ENCODE assay signal across 10 mouse cellular contexts in the genomic region with DNA sequence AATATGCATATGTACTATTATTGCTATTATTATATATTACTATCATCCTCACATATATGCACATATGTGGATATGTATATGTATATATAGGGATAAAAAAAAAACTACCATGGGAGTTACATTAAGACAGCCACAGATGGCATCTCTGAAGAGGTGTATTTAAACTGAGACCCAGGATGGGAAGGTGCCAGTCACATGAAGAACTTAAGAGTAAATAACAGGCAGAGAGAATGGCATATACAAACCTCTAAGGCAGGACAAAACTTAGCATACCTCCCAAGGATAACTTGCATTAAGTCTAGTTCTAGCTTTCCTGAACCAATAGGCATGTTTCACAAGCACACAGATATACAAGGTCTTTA.
DNase-seq lines count a peak whose midpoint lies in the region; ATAC-seq and TF ChIP-seq lines count a peak whose summit lies in the region.
"Had no signal": no experiment of that assay in that cellular context is flagged by ENCODE, and none has a peak within 500 bp of the region (broad histone marks: within the 10 kb centered on the region; RNA-seq: fewer than 3 reads in every experiment).

No protein-coding gene starts in this region.

- ATAC-seq in lung, embryonic 16.5 days (ENCODE audit: low read depth): no peak
- ATAC-seq in hindbrain, postnatal 0 days: no peak

- no peaks in the 10 kb centered on the region for H3K79me2 ChIP-seq in heart, adult 2 months (replicated peaks; ENCODE audit: control insufficient read depth, insufficient read depth, low read length)

- H3K4me2 ChIP-seq in lung, embryonic 16.5 days (ENCODE audit: low read depth, low read length): no peak overlapping the region
- H3K4me2 ChIP-seq in hindbrain, postnatal 0 days (ENCODE audit: low read depth, low read length): no peak overlapping the region
- H3K4me2 ChIP-seq: limb, embryonic 13.5 days; lung, embryonic 15.5 days had no signal

- no peaks in the 10 kb centered on the region for H3K9me3 ChIP-seq in lung, embryonic 16.5 days (ENCODE audit: control insufficient read depth, low read length)
- no peaks in the 10 kb centered on the region for H3K9me3 ChIP-seq in hindbrain, postnatal 0 days (ENCODE audit: low read length)
- H3K9me3 ChIP-seq: lung, embryonic 15.5 days had no signal

- no peak overlapping the region for H3K4me3 ChIP-seq in heart, adult 2 months
- H3K4me3 ChIP-seq in lung, embryonic 16.5 days (ENCODE audit: low read length): no peak overlapping the region
- no peak overlapping the region for H3K4me3 ChIP-seq in hindbrain, postnatal 0 days (ENCODE audit: low read length)
- H3K4me3 ChIP-seq in olfactory bulb, adult 2 months (ENCODE audit: insufficient read depth, low read depth, low read length): no peak overlapping the region
- no peak overlapping the region for H3K4me3 ChIP-seq in thymus, adult 2 months (ENCODE audit: control insufficient read depth, insufficient read depth, low read length)
- H3K4me3 ChIP-seq: limb, embryonic 13.5 days; lung, embryonic 15.5 days had no signal

- peaks cover 5% of the 10 kb centered on the region; the same call in 1 of the 2 replicates for H3K36me3 ChIP-seq in heart, adult 2 months (ENCODE audit: control insufficient read depth, insufficient read depth, low read length)
- H3K36me3 ChIP-seq in lung, embryonic 16.5 days (ENCODE audit: control insufficient read depth, insufficient read depth, low read length): 0 out of 2 replicates have a peak, but pooled peaks cover 2% of the 10 kb centered on the region
- H3K36me3 ChIP-seq in hindbrain, postnatal 0 days (ENCODE audit: insufficient read depth, low read length): no peaks in the 10 kb centered on the region
- no peaks in the 10 kb centered on the region for H3K36me3 ChIP-seq in thymus, adult 2 months (ENCODE audit: control insufficient read depth, insufficient read depth, low read length)
- H3K36me3 ChIP-seq: lung, embryonic 15.5 days had no signal

- TF ChIP-seq CTCF in heart, adult 2 months (IDR thresholded peaks at IDR 0.05): no peak
- no peak for TF ChIP-seq CTCF in hindbrain, postnatal 0 days (IDR thresholded peaks at IDR 0.05; ENCODE audit: low read depth)
- no peak for TF ChIP-seq CTCF in olfactory bulb, adult 2 months (IDR thresholded peaks at IDR 0.05; ENCODE audit: insufficient read depth, low read depth, low read length)
- no peak for TF ChIP-seq CTCF in thymus, adult 2 months (IDR thresholded peaks at IDR 0.05; ENCODE audit: borderline replicate concordance, control insufficient read depth, extremely low read depth, insufficient read depth, low read length, poor library complexity)

- H3K4me1 ChIP-seq in heart, adult 2 months (ENCODE audit: control insufficient read depth, insufficient read depth, low read length): peaks cover 6% of the 10 kb centered on the region
- peaks cover 20% of the 10 kb centered on the region for H3K4me1 ChIP-seq in lung, embryonic 16.5 days (replicated peaks; ENCODE audit: control insufficient read depth, insufficient read depth, low read length)
- H3K4me1 ChIP-seq in hindbrain, postnatal 0 days (ENCODE audit: insufficient read depth, low read length): peaks cover 16% of the 10 kb centered on the region
- peaks cover 3% of the 10 kb centered on the region; the same call in 1 of the 2 replicates for H3K4me1 ChIP-seq in olfactory bulb, adult 2 months (ENCODE audit: control insufficient read depth, insufficient read depth, low read length)
- no peaks in the 10 kb centered on the region for H3K4me1 ChIP-seq in thymus, adult 2 months (replicated peaks; ENCODE audit: control insufficient read depth, insufficient read depth, low read length)

- H3K27me3 ChIP-seq in heart, adult 2 months (ENCODE audit: control insufficient read depth, insufficient read depth, low read length): no peaks in the 10 kb centered on the region
- no peaks in the 10 kb centered on the region for H3K27me3 ChIP-seq in lung, embryonic 16.5 days (ENCODE audit: control insufficient read depth, insufficient read depth, low read depth, low read length)
- no peaks in the 10 kb centered on the region for H3K27me3 ChIP-seq in hindbrain, postnatal 0 days (ENCODE audit: insufficient read depth, low read length)
- H3K27me3 ChIP-seq in thymus, adult 2 months (ENCODE audit: control insufficient read depth, insufficient read depth, low read length): no peaks in the 10 kb centered on the region
- H3K27me3 ChIP-seq: limb, embryonic 13.5 days; lung, embryonic 15.5 days had no signal

- intact Hi-C loops in heart, adult 2 months (cut with DNase I): no loop called here

- TF ChIP-seq POLR2A in heart, adult 2 months (IDR thresholded peaks at IDR 0.05; ENCODE audit: insufficient read depth, low read depth, low read length): no peak
- TF ChIP-seq POLR2A in olfactory bulb, adult 2 months (IDR thresholded peaks at IDR 0.05; ENCODE audit: insufficient read depth, low read depth, low read length): no peak
- no peak for TF ChIP-seq POLR2A in thymus, adult 2 months (IDR thresholded peaks at IDR 0.05; ENCODE audit: control insufficient read depth, extremely low read depth, insufficient read depth, low read length, poor library complexity)

- H3K9ac ChIP-seq in heart, adult 2 months (ENCODE audit: low read depth, low read length): no peak overlapping the region
- H3K9ac ChIP-seq in lung, embryonic 16.5 days (ENCODE audit: low read length): no peak overlapping the region
- no peak overlapping the region for H3K9ac ChIP-seq in hindbrain, postnatal 0 days (replicated peaks; ENCODE audit: low read length)
- H3K9ac ChIP-seq: limb, embryonic 13.5 days; lung, embryonic 15.5 days had no signal

- no peak for TF ChIP-seq EP300 in heart, adult 2 months (IDR thresholded peaks at IDR 0.05; ENCODE audit: insufficient read depth, low read depth, low read length)

- H3K27ac ChIP-seq in heart, adult 2 months: peak overlapping the region; percentile 10; the same call in 1 of the 2 replicates
- 0 out of 2 replicates have a peak overlapping the region, but pooled peaks have one; percentile 17 for H3K27ac ChIP-seq in lung, embryonic 16.5 days (ENCODE audit: low read length)
- H3K27ac ChIP-seq in hindbrain, postnatal 0 days: peak overlapping the region; percentile 85
- peak overlapping the region; percentile 84; the same call in 1 of the 2 replicates for H3K27ac ChIP-seq in olfactory bulb, adult 2 months (ENCODE audit: insufficient read depth, low read depth, low read length)
- H3K27ac ChIP-seq in thymus, adult 2 months (ENCODE audit: control insufficient read depth, insufficient read depth, low read length): no peak overlapping the region

- no peak for DNase-seq in heart, adult 2 months
- DNase-seq in heart, adult 9 months (ENCODE audit: low spot score in 2 of 2): no peak
- no peak for DNase-seq in lung, postnatal 4 days
- no peak for DNase-seq in hindbrain, postnatal 0 days (ENCODE audit: low spot score)
- DNase-seq in thymus, adult 18-20 months: no peak
- no peak for DNase-seq in thymus, adult 2 months
